Mouse (Mus musculus) midbrain, embryonic 16.5 days (tissue): Measurements from ENCODE around the gene Aldh3b1. TPM values are rescaled to one million over a fixed set of nuclear protein-coding genes. Genes with fewer than 3 reads are reported as not detected.

ENCODE experiments used
- ATAC-seq: fragments of 200-750 bp; cut with Nextera tagmentation; 2 replicates; pipeline ENCODE4 v1.8.0; 2017; ENCODE audit warnings: moderate TSS enrichment
- H3K27ac ChIP-seq: fragments of 300-500 bp; sonication (generic); 2 replicates; pipeline ENCODE4 v1.5.1; 2014; ENCODE audit warnings: mild to moderate bottlenecking, low read length, mixed read lengths
- H3K27me3 ChIP-seq: fragments of 300-500 bp; sonication (generic); 2 replicates; pipeline ENCODE4 v1.6.1; 2014; ENCODE audit warnings: low read depth, low read length, mixed read lengths; ENCODE audit not compliant: control insufficient read depth, insufficient read depth
- H3K36me3 ChIP-seq: fragments of 300-500 bp; sonication (generic); 2 replicates; pipeline ENCODE4 v1.6.1; 2014; ENCODE audit warnings: mild to moderate bottlenecking, low read length, moderate library complexity, mixed read lengths; ENCODE audit not compliant: control insufficient read depth, insufficient read depth
- H3K4me1 ChIP-seq: fragments of 300-500 bp; sonication (generic); 2 replicates; pipeline ENCODE4 v1.6.1; 2014; ENCODE audit warnings: mild to moderate bottlenecking, low read length, mixed read lengths; ENCODE audit not compliant: control insufficient read depth, insufficient read depth
- H3K4me2 ChIP-seq: fragments of 300-500 bp; sonication (generic); 2 replicates; pipeline ENCODE4 v1.6.1; 2014; ENCODE audit warnings: mild to moderate bottlenecking, low read length, mixed read lengths
- H3K4me3 ChIP-seq: fragments of 300-500 bp; sonication (generic); 2 replicates; pipeline ENCODE4 v1.5.1; 2014; ENCODE audit warnings: low read depth, mild to moderate bottlenecking, low read length, moderate library complexity, mixed read lengths
- H3K9ac ChIP-seq: fragments of 300-500 bp; sonication (generic); 2 replicates; pipeline ENCODE4 v1.6.1; 2014; ENCODE audit warnings: low read depth, low read length, mixed read lengths
- H3K9me3 ChIP-seq: fragments of 300-500 bp; sonication (generic); replicated peaks from 2 replicates; pipeline ENCODE4 v1.6.1; 2014; ENCODE audit warnings: mild to moderate bottlenecking, low read length, mixed read lengths; ENCODE audit not compliant: control insufficient read depth, poor library complexity, severe bottlenecking
- WGBS: fragments of 180-500 bp; shearing (Covaris S2); extraction: QIAGEN DNeasy Blood & Tissue Kit; methylation state at CpG from one replicate; pipeline ENCODE4 v1.1.7; 2014; 5-methylcytosine and 5-hydroxymethylcytosine counted together
- polyA plus RNA-seq: library from polyadenylated mRNA; unstranded; fragments of >200 nt; fragmentation: Nextera tagmentation; extraction: Ambion mirVana; gene quantifications from 2 replicates; pipeline ENCODE4 v1.2.1, GENCODE M21; 2015

Aldh3b1 gene
- polyA plus RNA-seq, 1 experiment from 2014 or later: 2.0 TPM

DNA sequence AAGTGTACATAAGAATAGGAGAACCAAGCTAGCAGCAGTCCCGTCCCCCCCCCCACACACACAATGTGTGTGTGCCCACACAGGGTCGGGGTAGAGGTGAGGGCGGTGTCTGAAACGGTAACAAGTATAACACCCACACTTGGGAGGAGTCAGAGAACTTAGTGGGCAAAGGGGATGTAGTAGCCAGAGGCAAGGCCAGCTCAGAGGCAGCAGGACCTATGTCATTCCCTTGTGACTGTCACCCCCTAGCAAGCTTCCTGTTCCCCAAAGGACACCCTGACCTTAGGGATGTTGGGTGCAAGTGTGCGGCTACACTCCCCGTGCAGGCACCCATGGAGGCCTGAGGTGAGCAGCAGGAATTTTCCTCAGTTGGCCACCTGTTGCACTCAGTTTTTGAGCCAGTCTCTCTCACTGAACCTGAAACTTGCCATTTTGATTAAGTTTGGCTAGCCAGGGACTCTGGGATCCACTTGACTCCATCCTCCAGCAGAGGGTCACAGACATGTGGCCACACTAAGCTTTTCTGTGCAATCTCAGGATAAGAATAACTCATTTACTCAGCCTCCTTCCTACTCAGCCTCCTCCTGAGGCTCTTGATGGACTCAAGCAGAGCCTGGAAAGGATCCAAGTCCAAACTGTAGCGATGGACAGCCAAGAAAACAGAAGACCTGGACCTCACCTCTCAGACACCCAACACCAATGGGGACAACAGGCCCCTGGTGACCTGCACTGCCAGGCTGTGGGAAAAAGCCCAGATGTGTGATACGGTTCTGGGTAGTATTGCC lies 21.5 kb downstream of the Aldh3b1 start:
- Histone ChIP-seq H3K4me3 (no peak overlapping the region), H3K4me2 (peak overlapping the region; percentile 66; the same call in 1 of the 2 replicates), H3K36me3 (peaks cover 17% of the 10 kb centered on the region), H3K27me3 (no peaks in the 10 kb centered on the region; the same call in 1 of the 2 replicates), H3K9ac (no peak overlapping the region), H3K27ac (no peak overlapping the region), H3K4me1 (peaks cover 17% of the 10 kb centered on the region), H3K9me3 (no peaks in the 10 kb centered on the region)
- WGBS: 86% methylated on average over 8 of the region's 8 CpGs
- ATAC-seq: no peak

DNA sequence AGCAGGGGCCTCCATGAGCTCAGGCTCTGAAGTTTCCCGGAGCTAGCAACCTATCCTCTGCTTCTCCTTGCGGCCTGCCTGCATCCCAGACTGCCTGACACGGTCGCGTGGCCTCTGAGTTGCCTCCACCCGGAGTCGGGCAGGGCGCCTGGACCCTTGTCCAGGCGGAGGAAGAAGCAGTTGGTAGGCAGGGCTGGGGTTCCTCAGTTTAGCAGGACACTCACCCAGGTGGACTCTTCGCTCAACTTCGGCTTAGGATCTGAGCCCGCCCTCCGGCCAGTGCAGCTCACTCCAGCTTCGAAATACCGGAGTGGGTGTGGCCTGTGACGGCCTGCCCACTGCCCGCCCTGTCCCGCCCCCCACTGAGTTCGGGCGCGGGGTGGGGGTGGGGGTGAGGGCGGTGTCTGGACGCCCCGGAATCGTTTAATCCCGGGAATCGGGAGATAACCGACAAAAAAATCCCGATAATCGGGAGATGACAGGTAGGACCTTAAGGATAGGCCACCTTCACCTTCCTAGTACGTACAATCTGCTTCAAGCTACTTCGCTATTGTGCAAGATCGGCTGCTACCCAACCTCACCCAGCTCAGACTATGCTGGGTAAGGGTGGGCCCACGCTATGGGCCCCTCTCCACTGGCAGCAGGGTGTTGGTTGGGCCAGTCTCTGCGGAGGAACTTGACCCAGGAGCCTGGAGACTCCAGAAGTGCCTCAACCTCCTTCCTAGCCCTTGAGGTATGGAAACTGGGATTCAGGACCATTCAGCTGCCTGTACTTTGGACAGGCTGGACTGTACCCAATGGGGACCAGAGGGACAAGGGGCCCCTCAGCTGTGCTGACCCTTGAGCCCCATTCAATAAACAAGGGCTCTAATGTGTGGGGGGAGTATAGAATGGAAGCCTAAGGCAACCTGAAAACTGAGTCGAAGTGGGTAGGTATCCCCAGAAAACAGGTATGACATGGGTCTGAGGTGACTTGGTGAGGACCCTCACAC lies 22.5 kb downstream of the Aldh3b1 start, which contains the start of gene Tcirg1:
Tcirg1 (minus strand) TSS at position 339 of the 992 bp plus-strand sequence.
- H3K27me3 ChIP-seq: no peaks in the 10 kb centered on the region; the same call in 1 of the 2 replicates
- no peak within 1 kb of the TSS for H3K27ac ChIP-seq
- peak within 1 kb of the TSS; percentile 66 for H3K4me2 ChIP-seq
- no peaks in the 10 kb centered on the region for H3K9me3 ChIP-seq
- peaks cover 17% of the 10 kb centered on the region for H3K36me3 ChIP-seq
- H3K4me1 ChIP-seq: peaks cover 17% of the 10 kb centered on the region
- peak within 1 kb of the TSS; percentile 57 for H3K9ac ChIP-seq
- peak within 1 kb of the TSS; percentile 36 for H3K4me3 ChIP-seq
- ATAC-seq: peak; percentile 61
- 6% methylated on average over 36 of the region's 36 CpGs for WGBS

DNA sequence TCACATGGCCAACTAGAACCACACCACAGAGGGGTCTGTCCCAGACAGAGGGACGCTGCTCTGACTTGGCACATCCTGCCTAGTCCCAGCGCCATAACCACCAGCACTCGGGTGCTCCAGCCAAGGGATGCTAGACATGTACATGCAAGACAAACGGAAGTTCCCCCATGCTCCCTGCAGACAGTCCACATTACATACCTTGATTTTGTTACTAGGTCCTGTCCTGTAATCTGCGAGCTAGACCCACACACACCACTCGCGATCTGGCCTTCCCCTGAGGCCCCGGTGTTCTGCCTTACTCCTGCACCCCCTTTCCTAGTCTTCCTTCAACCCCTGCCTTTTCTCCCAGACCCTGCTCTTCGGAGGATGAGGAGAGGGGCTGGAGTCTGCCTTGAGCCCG lies 23.3 kb downstream of the Aldh3b1 start:
- Histone ChIP-seq H3K27me3 (no peaks in the 10 kb centered on the region; the same call in 1 of the 2 replicates), H3K4me1 (peaks cover 9% of the 10 kb centered on the region), H3K27ac (no peak overlapping the region), H3K4me3 (peak overlapping the region; percentile 36), H3K36me3 (peaks cover 17% of the 10 kb centered on the region), H3K9me3 (no peaks in the 10 kb centered on the region), H3K4me2 (peak overlapping the region; percentile 66), H3K9ac (peak overlapping the region; percentile 57)
- 40% methylated on average over 10 of the region's 10 CpGs for WGBS
- ATAC-seq: no peak

DNA sequence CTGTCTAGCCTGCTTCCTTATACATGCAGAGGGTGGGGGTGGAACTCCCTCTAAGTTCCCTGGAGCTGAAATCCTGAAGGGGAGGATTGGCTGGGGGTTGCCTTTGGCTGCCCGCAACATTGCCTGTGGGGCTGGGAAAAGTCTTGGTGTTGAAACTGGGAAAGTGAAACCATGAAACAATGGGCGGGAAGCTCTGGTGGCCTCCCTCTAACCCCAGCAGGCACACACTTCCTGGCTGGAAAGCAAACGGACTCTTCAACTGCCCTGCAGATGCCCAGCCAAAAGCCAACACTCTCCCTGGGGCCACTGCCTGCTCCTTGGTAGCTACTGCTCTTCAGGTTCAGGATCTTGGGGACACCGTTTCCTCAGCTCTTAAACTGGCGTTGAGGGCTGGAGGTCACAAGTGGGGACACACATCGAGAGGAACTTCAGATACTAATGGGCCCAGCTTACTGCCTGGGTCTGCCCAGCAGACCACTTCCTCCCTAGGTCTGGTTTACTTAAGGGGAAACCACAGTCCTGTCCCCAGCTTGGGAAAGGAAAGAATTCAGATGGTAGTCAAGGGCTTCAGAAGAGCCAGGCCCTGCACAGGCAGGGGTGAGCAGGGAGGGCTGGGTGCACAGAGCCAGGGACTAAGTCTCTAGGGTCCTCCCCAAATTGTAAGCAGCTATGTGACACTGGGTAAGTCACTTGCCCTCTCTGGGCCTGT lies 24.2 kb downstream of the Aldh3b1 start:
- Histone ChIP-seq H3K9me3 (no peaks in the 10 kb centered on the region), H3K27me3 (no peaks in the 10 kb centered on the region; the same call in 1 of the 2 replicates), H3K27ac (no peak overlapping the region), H3K4me1 (peaks cover 8% of the 10 kb centered on the region), H3K36me3 (peaks cover 14% of the 10 kb centered on the region), H3K4me2 (peak overlapping the region; percentile 26; the same call in 1 of the 2 replicates), H3K9ac (no peak overlapping the region), H3K4me3 (no peak overlapping the region)
- no peak for ATAC-seq
- WGBS: 65% methylated on average over 6 of the region's 6 CpGs

DNA sequence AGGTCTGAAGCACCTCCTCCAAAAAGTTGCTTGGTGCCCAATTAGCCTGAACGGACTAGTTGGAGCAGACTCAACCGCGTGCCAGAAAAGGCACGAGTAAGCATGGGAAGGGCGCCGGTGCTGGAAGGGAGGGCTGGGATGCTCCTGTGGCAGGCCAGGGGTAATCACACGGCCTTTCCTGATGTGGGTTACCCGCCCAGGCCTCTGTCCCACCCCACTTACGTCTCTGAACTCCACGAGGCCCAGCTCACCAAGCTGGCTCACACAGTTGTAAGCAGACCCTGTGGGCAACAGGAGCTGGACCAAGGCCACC lies 25.3 kb downstream of the Aldh3b1 start:
- H3K4me2 ChIP-seq: no peak overlapping the region
- H3K9me3 ChIP-seq: no peaks in the 10 kb centered on the region
- no peak overlapping the region for H3K4me3 ChIP-seq
- no peaks in the 10 kb centered on the region; the same call in 1 of the 2 replicates for H3K27me3 ChIP-seq
- peaks cover 8% of the 10 kb centered on the region for H3K4me1 ChIP-seq
- H3K27ac ChIP-seq: no peak overlapping the region
- WGBS: 68% methylated on average over 10 of the region's 10 CpGs
- no peak overlapping the region for H3K9ac ChIP-seq
- ATAC-seq: no peak
- peaks cover 10% of the 10 kb centered on the region; the same call in 1 of the 2 replicates for H3K36me3 ChIP-seq

DNA sequence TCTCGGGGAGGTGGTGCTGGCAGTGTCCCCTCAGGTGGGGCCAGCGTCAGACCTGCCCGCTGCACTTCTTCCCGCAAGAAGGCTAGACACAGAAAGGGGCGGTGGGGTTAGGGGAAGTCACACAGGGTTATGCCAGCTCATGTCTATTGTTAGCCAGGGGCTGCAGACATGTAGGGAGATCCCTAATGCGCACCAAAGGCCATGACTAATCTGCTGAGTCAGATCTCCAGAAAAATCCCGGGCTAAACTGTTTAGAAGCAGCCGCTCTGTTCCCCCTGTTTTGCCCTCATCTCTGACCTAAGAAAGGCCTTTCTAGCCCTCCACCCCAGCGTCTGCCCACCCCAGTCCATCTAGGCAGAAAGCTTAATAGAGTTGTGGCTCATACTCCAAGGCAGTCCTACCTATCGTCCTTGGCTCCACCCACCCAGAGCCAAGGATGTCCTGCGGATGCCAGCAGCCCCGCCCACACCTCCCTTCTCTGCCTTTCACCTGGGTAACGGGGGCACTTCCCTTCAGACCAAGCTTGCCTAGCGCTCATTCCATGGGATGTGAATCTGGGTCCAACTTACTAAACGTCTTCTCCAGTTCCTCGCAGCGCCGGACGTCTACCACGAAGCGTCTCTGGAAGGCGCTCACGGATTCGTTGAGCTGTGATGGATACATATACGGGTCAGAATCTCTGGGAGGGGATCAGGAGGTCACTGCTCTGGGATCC lies 25.8 kb downstream of the Aldh3b1 start:
- Histone ChIP-seq H3K4me3 (no peak overlapping the region), H3K4me2 (no peak overlapping the region), H3K9ac (no peak overlapping the region), H3K27me3 (no peaks in the 10 kb centered on the region; the same call in 1 of the 2 replicates), H3K36me3 (peaks cover 4% of the 10 kb centered on the region; the same call in 1 of the 2 replicates), H3K9me3 (no peaks in the 10 kb centered on the region), H3K27ac (no peak overlapping the region), H3K4me1 (peaks cover 8% of the 10 kb centered on the region)
- no peak for ATAC-seq
- WGBS: 54% methylated on average over 25 of the region's 25 CpGs

DNA sequence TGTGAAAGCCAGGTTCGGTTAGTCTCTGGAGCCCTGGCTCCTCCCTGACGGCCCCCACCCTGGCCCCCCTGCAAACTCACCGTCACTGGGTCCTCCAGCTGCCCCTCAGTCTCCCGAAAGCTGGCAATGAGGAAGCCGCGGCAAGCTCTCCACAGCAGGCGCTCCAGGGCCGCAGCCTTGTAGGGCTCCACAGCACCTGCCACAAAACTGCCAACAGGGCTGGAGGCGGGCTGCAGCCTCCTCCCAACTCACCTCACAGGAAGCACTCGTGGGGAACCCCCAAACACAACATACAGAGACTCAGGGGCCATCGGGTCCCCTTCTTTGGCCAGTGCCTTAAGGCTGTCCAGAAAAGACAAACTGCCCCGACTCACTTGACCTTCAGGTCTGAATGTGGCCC lies 26.6 kb downstream of the Aldh3b1 start:
- no peaks in the 10 kb centered on the region; the same call in 1 of the 2 replicates for H3K36me3 ChIP-seq
- no peaks in the 10 kb centered on the region for H3K9me3 ChIP-seq
- WGBS: 78% methylated on average over 12 of the region's 12 CpGs
- no peak for ATAC-seq
- H3K4me1 ChIP-seq: peaks cover 8% of the 10 kb centered on the region
- H3K4me2 ChIP-seq: no peak overlapping the region
- H3K27ac ChIP-seq: no peak overlapping the region
- H3K9ac ChIP-seq: no peak overlapping the region
- no peaks in the 10 kb centered on the region; the same call in 1 of the 2 replicates for H3K27me3 ChIP-seq
- H3K4me3 ChIP-seq: no peak overlapping the region

DNA sequence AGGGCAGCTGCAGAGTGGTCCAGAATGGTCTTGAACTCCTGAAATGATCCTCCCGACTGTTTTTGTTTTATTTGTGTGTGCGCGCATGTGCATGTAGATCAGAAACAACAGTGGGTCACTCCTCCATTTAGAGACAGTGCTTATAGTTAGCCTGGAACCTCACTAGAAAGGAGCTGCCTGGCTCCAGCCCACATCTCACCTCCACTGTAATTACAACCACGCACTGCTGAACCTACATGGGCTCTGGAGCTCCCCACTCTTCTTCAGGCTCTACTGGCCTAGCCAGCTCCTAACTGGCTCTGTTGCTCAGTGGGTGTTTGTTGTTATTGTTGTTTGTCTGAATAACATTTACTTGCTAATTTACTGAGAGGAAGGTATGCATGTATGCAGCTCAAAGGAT lies 30.0 kb downstream of the Aldh3b1 start:
- no peaks in the 10 kb centered on the region for H3K27me3 ChIP-seq
- H3K36me3 ChIP-seq: 0 out of 2 replicates have a peak, but pooled peaks cover 5% of the 10 kb centered on the region
- no peak overlapping the region for H3K4me3 ChIP-seq
- no peak for ATAC-seq
- H3K9me3 ChIP-seq: no peaks in the 10 kb centered on the region
- H3K4me2 ChIP-seq: no peak overlapping the region
- peaks cover 5% of the 10 kb centered on the region for H3K4me1 ChIP-seq
- H3K27ac ChIP-seq: no peak overlapping the region
- WGBS: 95% methylated on average over 4 of the region's 4 CpGs
- no peak overlapping the region for H3K9ac ChIP-seq
